Mouse (Mus musculus) testis, adult 2 months (tissue): ENCODE results near the gene Tcf12.

Experiments
- CTCF ChIP-seq: fragments of 200-500 bp; IDR thresholded peaks from 2 replicates; pipeline ENCODE4 v1.5.1; 2012; ENCODE audit warnings: low read depth, mild to moderate bottlenecking, inconsistent platforms, low read length, moderate library complexity; ENCODE audit not compliant: control insufficient read depth, insufficient read depth, insufficient replicate concordance
- POLR2A ChIP-seq: fragments of 200-500 bp; IDR thresholded peaks from 2 replicates; pipeline ENCODE4 v1.6.1; 2012; ENCODE audit warnings: low read depth, mild to moderate bottlenecking, inconsistent platforms, low read length, moderate library complexity; ENCODE audit not compliant: control insufficient read depth

DNA sequence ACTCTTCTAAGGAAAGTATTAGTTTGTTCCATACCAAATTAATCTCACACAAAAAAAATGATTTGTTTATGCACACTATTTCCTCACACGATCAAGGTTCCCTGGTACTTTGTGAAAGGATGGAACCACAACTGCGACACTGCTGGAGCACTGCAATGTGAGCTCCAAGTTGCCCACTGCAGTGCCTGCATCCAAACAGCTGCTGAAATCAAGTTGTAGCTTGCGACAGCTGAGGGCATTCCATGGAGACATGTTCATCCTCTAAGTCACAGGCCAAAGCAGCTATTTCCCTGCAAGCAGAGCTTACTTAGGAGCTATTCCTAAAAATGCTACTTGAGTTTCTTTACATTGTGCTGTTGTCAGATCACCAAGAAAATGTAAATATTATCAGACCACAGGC is 120.5 kb downstream of the Tcf12 start:
- no peak for TF ChIP-seq CTCF
- TF ChIP-seq POLR2A: no peak
